Mouse (Mus musculus): ENCODE measurements around the gene Dab1. TPM values are rescaled to one million over a fixed set of nuclear protein-coding genes. Genes with fewer than 3 reads are reported as not detected.

Dab1 gene
- total RNA-seq, 2 experiments from 2014 or later = not detected

DNA sequence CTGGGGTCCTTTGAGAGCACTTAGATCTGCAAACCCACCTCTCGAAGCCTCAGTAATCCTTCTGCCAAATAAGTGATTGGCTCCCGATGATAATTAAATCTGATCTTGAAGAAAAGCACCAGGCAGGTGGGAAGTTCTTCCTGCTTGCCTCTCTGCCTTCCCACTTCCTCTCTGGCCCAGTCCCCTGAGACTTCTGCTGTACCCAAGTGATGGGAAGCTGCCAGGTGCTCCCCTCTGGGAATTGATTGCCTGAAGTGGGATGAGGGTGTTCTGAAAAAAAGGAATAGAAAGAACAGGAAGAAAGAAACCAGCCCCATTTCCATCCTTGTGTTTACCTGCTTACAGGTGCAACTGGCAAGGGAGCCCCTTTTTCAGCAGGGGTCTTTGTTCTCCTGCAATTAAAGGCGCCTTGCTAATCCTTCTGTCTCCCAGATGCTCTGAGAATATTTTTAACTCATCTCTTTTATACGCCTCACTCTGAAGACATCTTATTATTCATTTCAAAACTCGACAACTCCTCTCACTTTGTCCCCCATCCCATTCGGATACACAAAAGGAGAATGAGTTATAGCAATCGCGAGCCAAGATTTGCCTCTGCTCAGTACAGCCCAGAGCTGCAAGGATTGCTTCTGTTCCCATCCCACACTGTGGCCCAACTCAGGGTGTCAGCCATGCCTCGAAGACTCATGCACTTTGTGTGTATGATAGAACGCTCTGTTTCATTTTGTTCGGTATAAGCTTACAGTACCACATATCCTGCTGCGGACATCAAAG is 1043.9 kb downstream of the Dab1 start:
- no peak for DNase-seq (ENCODE audit: low spot score)

DNA sequence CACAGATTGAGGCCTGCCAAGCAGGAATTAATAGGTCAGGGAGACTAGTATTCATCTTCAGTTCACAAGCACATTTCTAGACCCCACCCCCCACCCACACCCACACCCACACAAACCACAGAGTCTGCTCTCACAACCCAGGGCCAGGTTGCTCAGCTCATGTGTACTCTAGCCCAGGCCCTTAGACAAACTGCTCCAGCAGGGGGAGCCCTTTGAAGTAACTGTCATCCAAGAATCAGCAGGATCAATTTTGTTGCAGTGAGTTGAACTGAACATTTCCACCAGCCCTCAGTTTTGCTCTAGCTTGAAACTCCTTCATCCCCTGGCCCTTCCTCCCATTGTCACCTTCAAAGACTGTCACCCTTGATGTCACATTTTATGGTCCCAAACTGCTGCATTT is 1046.4 kb downstream of the Dab1 start:
- DNase-seq (ENCODE audit: low spot score) = peak; percentile 21

- DNase-seq (ENCODE audit: low spot score) = no peak
Measured at GRCm38 (mm10) chr4:104666831-104667551, 1047.8 kb downstream of the Dab1 start.

DNA sequence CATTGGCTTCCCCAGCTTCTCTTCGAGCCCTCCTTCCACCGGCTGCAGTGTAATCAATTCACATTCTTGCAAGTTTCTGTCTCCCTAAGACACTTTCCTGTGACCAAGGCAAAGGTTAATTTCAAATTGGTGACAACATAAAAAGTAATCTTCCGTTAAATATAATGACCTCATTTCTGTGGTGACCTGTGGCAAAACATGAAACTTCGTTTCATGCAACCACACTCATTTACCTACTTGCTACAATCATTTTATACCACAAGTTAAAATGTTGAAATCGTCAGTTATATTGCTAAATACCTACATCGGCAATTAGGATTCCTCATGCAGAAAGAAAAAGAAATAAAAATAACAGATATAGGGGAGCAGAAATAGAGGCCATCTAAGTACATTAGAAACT is 1048.9 kb downstream of the Dab1 start:
- no peak for DNase-seq (ENCODE audit: low spot score)

DNA sequence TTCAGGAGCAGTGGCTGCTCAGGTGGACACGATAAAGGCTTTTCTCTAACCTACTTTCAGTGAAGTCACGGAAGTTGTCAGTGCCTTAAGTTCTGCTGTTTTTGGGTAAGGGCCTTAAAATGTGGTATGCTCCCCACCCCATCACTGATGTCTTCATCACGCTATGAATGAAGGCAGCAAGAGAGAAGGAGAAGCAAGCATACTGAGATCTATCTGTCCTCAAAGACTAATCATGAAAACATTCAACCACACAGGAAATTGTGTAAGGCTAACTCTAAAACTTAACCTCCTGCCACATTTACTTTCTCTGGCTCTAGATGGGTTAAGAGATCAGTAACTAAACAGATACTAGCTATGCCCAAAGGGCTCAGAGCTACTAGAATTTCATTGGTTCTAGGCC is 1050.2 kb downstream of the Dab1 start:
- no peak for DNase-seq (ENCODE audit: low spot score)

GRCm38 (mm10) chr4:104670741-104671140 is 1051.6 kb downstream of the Dab1 start:
- no peak for DNase-seq (ENCODE audit: low spot score)

DNA sequence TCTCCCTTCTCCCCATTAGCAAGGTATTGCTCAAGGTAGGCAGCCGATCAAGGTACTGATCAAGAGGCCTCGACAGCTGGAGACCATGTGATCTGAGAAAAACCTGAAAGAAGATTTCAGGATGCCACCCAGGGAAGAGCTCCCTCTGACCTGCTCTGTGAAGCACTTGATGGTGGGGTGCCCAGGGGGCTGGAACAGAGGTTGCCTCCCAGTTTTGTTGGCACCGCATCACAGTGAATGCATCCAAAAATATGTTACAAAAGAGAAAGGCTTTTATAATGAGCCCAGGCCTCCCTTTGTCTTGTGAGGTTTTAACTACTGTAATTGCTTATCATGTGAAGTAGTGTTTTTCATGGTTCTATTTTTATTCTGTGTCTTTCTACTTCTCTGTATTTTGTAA is 1054.2 kb downstream of the Dab1 start:
- no peak for DNase-seq (ENCODE audit: low spot score)

DNA sequence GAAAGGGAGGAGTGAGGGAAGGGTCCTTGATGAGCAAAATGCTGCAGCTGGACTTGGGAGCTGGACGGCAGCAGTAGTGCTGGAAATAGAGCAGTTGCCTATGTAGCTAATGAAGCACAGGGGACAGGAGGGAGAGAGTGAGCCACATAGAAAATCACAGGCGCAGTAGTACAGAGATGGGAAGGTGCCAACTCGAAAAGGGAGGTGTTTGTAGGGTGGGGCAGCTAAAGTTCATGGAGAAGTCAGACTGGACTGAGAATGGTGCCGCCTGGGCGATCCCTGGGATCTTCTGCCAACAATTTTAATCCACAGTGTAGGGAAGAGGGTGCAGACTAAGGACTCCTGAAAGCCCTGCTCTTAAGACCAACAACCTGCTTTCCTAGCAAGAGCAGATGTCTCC is 1055.5 kb downstream of the Dab1 start:
- DNase-seq (ENCODE audit: low spot score) = no peak

GRCm38 (mm10) chr4:104678234-104678633 is 1059.1 kb downstream of the Dab1 start:
- DNase-seq (ENCODE audit: low spot score) = no peak

GRCm38 (mm10) chr4:104680475-104680874 is 1061.3 kb downstream of the Dab1 start:
- no peak for DNase-seq (ENCODE audit: low spot score)

DNA sequence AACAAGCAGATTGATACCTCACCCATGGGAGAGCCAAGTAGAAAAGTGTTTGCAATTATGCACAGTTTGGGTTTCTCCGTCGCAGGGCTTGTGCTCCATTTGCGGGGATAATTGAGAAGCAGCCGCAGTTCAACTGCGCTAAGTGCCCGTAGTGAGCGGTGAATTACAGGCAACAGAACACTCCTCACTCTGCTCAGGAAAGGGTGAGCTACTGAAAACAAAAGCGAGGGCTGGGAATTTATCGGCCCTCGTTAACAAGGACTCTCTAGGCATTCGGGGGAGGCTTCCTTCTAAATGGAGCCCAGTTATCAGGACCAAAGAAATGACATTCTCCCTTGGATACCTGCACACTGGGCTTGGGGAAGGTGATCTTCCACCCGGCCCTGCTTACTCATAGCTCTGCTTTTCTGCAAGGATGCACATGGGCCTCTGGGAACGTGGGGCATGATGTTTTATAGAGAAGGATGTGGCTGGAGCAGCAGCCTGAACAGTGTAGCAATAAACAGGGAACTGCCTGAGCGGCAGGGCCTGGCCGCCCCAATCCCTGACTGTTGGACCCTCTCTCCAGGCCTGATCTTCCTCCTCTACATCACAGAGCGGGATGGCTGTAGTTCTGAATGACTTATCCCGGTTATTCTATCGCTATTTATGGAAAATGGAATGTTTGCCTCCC is 1067.1 kb downstream of the Dab1 start:
- no peak for DNase-seq (ENCODE audit: low spot score)

GRCm38 (mm10) chr4:104689047-104689446 is 1069.9 kb downstream of the Dab1 start:
- DNase-seq (ENCODE audit: low spot score) = no peak

- DNase-seq (ENCODE audit: low spot score) = no peak
Measured at GRCm38 (mm10) chr4:104691026-104691425, 1071.9 kb downstream of the Dab1 start.

DNA sequence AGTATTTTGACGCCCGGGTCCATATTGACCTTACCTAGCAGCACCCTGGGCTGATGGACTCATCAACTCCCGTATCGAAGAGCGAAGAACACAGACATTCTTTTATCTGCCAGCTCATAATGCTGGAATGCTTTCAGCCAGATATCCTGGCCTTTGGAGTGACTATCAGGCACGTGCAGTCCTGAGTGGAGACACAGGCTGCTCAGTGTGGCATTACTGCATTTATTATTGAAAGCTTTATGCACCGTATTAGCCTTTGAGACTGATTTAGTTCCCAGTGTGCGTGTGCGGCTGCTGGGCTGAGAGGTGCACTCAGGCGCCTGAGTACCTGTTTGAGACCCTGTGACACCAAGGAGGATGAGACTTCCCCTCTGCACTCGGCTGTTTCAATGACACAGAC is 1075.0 kb downstream of the Dab1 start:
- no peak for DNase-seq (ENCODE audit: low spot score)

GRCm38 (mm10) chr4:104696522-104696921 is 1077.4 kb downstream of the Dab1 start:
- no peak for DNase-seq (ENCODE audit: low spot score)

DNA sequence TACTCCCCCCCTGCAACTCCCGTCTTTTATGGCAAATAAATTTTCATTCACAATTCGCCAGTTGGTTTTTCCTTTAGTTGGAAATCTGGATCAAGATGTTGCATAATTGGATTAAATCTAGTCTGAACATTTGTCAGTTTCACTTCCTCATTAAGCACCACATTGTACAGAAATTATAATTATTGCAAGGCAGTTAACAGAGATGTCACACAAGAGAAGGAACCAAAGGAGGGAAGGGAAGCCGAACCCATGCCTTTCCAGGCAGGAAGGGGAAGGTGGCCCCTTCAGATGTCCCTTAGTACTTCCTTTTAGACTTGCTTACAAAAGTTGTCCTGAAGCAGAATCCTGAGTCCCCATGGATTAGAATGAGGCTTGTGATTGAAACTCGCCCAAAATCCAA is 1078.5 kb downstream of the Dab1 start:
- no peak for DNase-seq (ENCODE audit: low spot score)

DNA sequence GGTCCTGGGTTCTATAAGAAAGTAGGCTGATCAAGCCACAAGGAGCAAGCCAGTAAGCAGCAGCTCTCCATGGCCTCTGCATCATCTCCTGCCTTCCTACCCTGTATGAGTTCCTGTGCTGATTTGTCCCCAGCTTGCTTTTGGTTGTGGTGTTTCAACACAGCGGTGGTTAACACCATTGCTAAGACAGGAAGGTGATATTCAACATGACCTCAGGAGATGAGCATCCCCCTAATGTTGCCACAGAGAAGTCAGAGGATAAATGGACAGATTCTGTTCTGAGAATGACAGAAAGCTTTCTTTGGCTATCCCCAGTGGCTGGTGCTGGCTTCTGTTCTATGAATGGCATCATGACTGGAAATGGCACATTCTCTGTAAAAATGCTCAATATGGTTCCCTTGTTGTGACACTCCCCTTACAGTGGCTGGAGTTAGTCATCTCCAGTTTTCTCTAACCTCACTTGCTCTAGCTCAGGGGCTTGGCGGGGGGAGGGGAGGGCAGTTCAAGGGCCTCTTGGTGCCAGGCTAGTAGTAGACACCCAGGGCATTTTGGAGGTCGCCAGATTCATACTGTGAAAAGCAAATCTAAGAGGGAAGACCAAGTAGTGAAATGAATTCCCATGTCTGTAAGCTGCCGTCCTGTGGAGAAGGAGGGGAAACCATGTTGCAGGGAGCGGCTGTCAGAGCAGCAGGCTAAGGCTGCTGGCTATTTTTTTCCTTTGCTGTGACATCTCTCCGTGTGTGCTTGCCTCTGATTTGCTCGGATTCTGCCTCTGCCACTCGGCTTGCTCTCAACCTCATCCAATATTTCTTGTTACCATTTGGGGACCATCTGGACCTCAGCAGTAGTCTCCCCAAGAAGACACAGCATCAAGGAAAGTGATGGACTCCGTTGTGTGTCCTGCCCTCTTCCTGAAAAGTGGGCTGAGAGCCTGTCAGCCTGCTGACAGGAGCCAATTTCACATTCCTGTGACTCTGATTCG is 1086.8 kb downstream of the Dab1 start:
- DNase-seq (ENCODE audit: low spot score) = no peak

DNA sequence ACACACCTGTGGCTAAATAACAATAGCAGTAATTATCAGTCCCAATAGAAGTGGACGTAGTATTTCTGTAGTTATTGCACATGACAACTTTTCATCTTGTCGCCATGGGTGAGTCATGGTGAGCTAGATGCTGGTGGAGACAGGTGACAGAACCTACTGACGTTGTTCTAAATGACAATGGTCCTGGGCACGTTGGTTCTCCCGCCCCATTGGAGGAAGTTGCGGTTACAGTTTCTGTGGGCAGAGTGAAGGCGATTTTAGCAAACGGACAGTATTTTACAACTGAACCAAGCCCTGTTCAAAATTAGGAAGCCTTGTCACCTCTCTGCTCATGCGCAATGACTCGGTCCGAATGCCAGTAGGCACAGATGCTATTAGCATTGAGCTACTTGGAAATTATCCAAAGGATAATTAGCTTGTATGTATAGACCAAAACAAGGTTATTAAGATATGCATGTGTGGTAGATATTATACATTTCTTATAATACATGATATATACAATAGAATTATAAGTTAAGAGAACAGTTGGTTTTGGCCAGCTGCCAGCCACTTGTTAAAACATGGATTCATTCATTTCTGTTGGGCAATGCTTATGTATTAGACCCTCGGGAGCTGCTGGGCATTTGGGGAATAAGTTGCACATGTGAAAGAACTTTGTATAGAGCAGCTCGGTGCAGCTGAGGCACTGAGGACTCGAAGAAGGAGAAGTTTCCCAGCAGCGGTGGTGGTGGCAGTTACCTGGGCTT is 1093.4 kb downstream of the Dab1 start:
- DNase-seq (ENCODE audit: low spot score) = no peak

DNA sequence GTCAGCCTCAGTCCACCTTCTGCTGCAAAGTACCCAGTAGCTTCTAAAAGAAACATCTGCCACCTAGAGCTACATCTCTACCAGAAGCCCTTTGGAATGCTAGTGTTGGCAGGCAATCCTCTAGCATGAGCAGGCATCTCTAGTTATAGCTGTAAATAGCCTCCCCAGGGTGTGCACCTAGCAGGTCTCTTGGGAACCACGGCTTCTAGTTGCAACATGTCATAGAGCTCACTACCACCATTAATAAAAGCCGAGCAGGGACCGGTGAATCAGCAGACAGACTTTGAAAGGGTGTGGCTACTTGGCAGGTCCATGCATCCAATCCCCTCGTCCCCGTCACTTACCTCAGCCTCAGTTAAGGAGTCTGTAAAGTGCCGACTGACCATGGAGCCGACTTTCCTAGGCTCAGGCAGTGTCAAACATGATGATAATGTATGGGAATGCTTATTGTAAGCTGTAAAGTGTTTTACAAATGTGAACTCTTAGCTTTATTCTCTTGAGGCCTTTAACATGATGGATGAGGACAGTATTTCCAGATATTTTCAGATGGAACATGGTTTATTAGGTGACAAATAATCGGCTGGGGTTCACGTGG is 1095.9 kb downstream of the Dab1 start:
- no peak for DNase-seq (ENCODE audit: low spot score)

DNA sequence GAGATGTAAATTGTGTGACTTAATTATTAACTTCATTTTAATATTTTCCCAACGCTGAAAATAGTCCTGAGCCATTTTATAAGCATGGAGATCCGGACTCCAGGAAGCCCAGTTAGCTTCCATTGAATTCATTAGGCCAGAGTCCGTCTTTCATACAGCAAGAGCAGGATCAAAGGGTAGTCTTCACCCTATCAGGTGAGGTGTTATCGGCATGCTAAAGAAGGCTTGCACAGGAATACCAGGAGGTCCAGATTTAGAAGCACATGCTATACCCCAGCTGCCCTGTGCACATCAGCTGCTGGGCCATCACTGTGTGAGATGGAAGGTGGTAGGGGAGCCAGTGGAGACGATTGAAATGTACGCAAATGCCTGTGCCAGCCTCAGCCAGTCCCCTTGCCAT is 1096.7 kb downstream of the Dab1 start:
- no peak for DNase-seq (ENCODE audit: low spot score)
